Mouse (Mus musculus): ENCODE data around the gene Megf9. TPM values are rescaled to one million over a fixed set of nuclear protein-coding genes. Genes with fewer than 3 reads are reported as not detected.

Megf9 gene
- polyA plus RNA-seq, 1 experiment from 2014 or later, result 7.1 TPM

- Histone ChIP-seq H3K4me1 (replicated peaks; ENCODE audit: control insufficient read depth, insufficient read depth, low read length) (no peaks in the 10 kb centered on the region), H3K36me3 (ENCODE audit: control insufficient read depth, insufficient read depth, low read length) (no peaks in the 10 kb centered on the region), H3K9me3 (ENCODE audit: control insufficient read depth, low read length) (no peaks in the 10 kb centered on the region), H3K4me2 (ENCODE audit: low read depth, low read length) (no peak overlapping the region), H3K27me3 (ENCODE audit: control insufficient read depth, insufficient read depth, low read depth, low read length) (no peaks in the 10 kb centered on the region), H3K9ac (ENCODE audit: low read length) (no peak overlapping the region), H3K4me3 (ENCODE audit: low read length) (no peak overlapping the region), H3K27ac (ENCODE audit: low read length) (no peak overlapping the region)
- 68% methylated on average over 2 of the region's 2 CpGs for WGBS
- ATAC-seq (ENCODE audit: low read depth), result no peak
Measured at GRCm38 (mm10) chr4:70471398-70471797, 63.4 kb downstream of the Megf9 start.

GRCm38 (mm10) chr4:70465921-70466689 is 68.7 kb downstream of the Megf9 start:
- ATAC-seq (ENCODE audit: low read depth), result peak; percentile 51; the same call in 1 of the 2 replicates
- Histone ChIP-seq H3K4me2 (ENCODE audit: low read depth, low read length) (no peak overlapping the region), H3K9ac (ENCODE audit: low read length) (no peak overlapping the region), H3K27ac (ENCODE audit: low read length) (no peak overlapping the region), H3K36me3 (ENCODE audit: control insufficient read depth, insufficient read depth, low read length) (no peaks in the 10 kb centered on the region), H3K4me3 (ENCODE audit: low read length) (no peak overlapping the region), H3K9me3 (ENCODE audit: control insufficient read depth, low read length) (no peaks in the 10 kb centered on the region), H3K27me3 (ENCODE audit: control insufficient read depth, insufficient read depth, low read depth, low read length) (no peaks in the 10 kb centered on the region), H3K4me1 (replicated peaks; ENCODE audit: control insufficient read depth, insufficient read depth, low read length) (no peaks in the 10 kb centered on the region)
- 61% methylated on average over 1 of the region's 1 CpGs for WGBS

- 83% methylated on average over 2 of the region's 2 CpGs for WGBS
- no peaks in the 10 kb centered on the region for H3K36me3 ChIP-seq (ENCODE audit: control insufficient read depth, insufficient read depth, low read length)
- ATAC-seq (ENCODE audit: low read depth), result no peak
Measured at GRCm38 (mm10) chr4:70463302-70463701, 71.5 kb downstream of the Megf9 start.

GRCm38 (mm10) chr4:70461416-70461815 is 73.4 kb downstream of the Megf9 start:
- Histone ChIP-seq H3K9ac (ENCODE audit: low read length) (no peak overlapping the region), H3K4me2 (ENCODE audit: low read depth, low read length) (no peak overlapping the region), H3K27me3 (ENCODE audit: control insufficient read depth, insufficient read depth, low read depth, low read length) (no peaks in the 10 kb centered on the region), H3K4me1 (replicated peaks; ENCODE audit: control insufficient read depth, insufficient read depth, low read length) (no peaks in the 10 kb centered on the region), H3K9me3 (ENCODE audit: control insufficient read depth, low read length) (no peaks in the 10 kb centered on the region), H3K4me3 (ENCODE audit: low read length) (no peak overlapping the region), H3K27ac (ENCODE audit: low read length) (no peak overlapping the region), H3K36me3 (ENCODE audit: control insufficient read depth, insufficient read depth, low read length) (no peaks in the 10 kb centered on the region)
- no peak for ATAC-seq (ENCODE audit: low read depth)

More at GRCm38 (mm10) chr4:70463302-70463701, 71.5 kb downstream of the Megf9 start:
- no peak overlapping the region for H3K9ac ChIP-seq (ENCODE audit: low read length)
- no peaks in the 10 kb centered on the region for H3K4me1 ChIP-seq (replicated peaks; ENCODE audit: control insufficient read depth, insufficient read depth, low read length)
- no peak overlapping the region for H3K4me2 ChIP-seq (ENCODE audit: low read depth, low read length)
- H3K9me3 ChIP-seq (ENCODE audit: control insufficient read depth, low read length), result no peaks in the 10 kb centered on the region
- H3K27me3 ChIP-seq (ENCODE audit: control insufficient read depth, insufficient read depth, low read depth, low read length), result no peaks in the 10 kb centered on the region
- no peak overlapping the region for H3K4me3 ChIP-seq (ENCODE audit: low read length)
- H3K27ac ChIP-seq (ENCODE audit: low read length), result no peak overlapping the region

GRCm38 (mm10) chr4:70452161-70452560 is 82.6 kb downstream of the Megf9 start:
- H3K36me3 ChIP-seq (ENCODE audit: control insufficient read depth, insufficient read depth, low read length), result no peaks in the 10 kb centered on the region
- H3K4me2 ChIP-seq (ENCODE audit: low read depth, low read length), result no peak overlapping the region
- WGBS, result 62% methylated on average over 3 of the region's 3 CpGs
- no peaks in the 10 kb centered on the region for H3K9me3 ChIP-seq (ENCODE audit: control insufficient read depth, low read length)
- H3K27ac ChIP-seq (ENCODE audit: low read length), result no peak overlapping the region
- 0 out of 2 replicates have a peak, but pooled peaks have one; percentile 41 for ATAC-seq (ENCODE audit: low read depth)
- H3K4me3 ChIP-seq (ENCODE audit: low read length), result no peak overlapping the region
- H3K4me1 ChIP-seq (replicated peaks; ENCODE audit: control insufficient read depth, insufficient read depth, low read length), result no peaks in the 10 kb centered on the region
- no peak overlapping the region for H3K9ac ChIP-seq (ENCODE audit: low read length)
- no peaks in the 10 kb centered on the region for H3K27me3 ChIP-seq (ENCODE audit: control insufficient read depth, insufficient read depth, low read depth, low read length)

GRCm38 (mm10) chr4:70451750-70452149 is 83.0 kb downstream of the Megf9 start:
- Histone ChIP-seq H3K9ac (ENCODE audit: low read length) (no peak overlapping the region), H3K4me3 (ENCODE audit: low read length) (no peak overlapping the region), H3K27me3 (ENCODE audit: control insufficient read depth, insufficient read depth, low read depth, low read length) (no peaks in the 10 kb centered on the region), H3K36me3 (ENCODE audit: control insufficient read depth, insufficient read depth, low read length) (no peaks in the 10 kb centered on the region), H3K4me1 (replicated peaks; ENCODE audit: control insufficient read depth, insufficient read depth, low read length) (no peaks in the 10 kb centered on the region), H3K9me3 (ENCODE audit: control insufficient read depth, low read length) (no peaks in the 10 kb centered on the region), H3K4me2 (ENCODE audit: low read depth, low read length) (no peak overlapping the region), H3K27ac (ENCODE audit: low read length) (no peak overlapping the region)
- ATAC-seq (ENCODE audit: low read depth), result no peak
- WGBS, result 0% methylated on average over 2 of the region's 2 CpGs

- no peak overlapping the region for H3K4me2 ChIP-seq (ENCODE audit: low read depth, low read length)
- 85% methylated on average over 1 of the region's 1 CpGs for WGBS
- no peak for ATAC-seq (ENCODE audit: low read depth)
- no peaks in the 10 kb centered on the region for H3K27me3 ChIP-seq (ENCODE audit: control insufficient read depth, insufficient read depth, low read depth, low read length)
- H3K4me3 ChIP-seq (ENCODE audit: low read length), result no peak overlapping the region
- no peak overlapping the region for H3K27ac ChIP-seq (ENCODE audit: low read length)
- H3K9ac ChIP-seq (ENCODE audit: low read length), result no peak overlapping the region
- H3K4me1 ChIP-seq (replicated peaks; ENCODE audit: control insufficient read depth, insufficient read depth, low read length), result no peaks in the 10 kb centered on the region
- H3K9me3 ChIP-seq (ENCODE audit: control insufficient read depth, low read length), result no peaks in the 10 kb centered on the region
- no peaks in the 10 kb centered on the region for H3K36me3 ChIP-seq (ENCODE audit: control insufficient read depth, insufficient read depth, low read length)
Measured at GRCm38 (mm10) chr4:70449668-70450067, 85.1 kb downstream of the Megf9 start.

- no peak overlapping the region for H3K9ac ChIP-seq (ENCODE audit: low read length)
- no peaks in the 10 kb centered on the region for H3K36me3 ChIP-seq (ENCODE audit: control insufficient read depth, insufficient read depth, low read length)
- no peak overlapping the region for H3K27ac ChIP-seq (ENCODE audit: low read length)
- H3K27me3 ChIP-seq (ENCODE audit: control insufficient read depth, insufficient read depth, low read depth, low read length), result no peaks in the 10 kb centered on the region
- ATAC-seq (ENCODE audit: low read depth), result no peak
- H3K4me1 ChIP-seq (replicated peaks; ENCODE audit: control insufficient read depth, insufficient read depth, low read length), result no peaks in the 10 kb centered on the region
- WGBS, result 91% methylated on average over 3 of the region's 3 CpGs
- H3K4me3 ChIP-seq (ENCODE audit: low read length), result no peak overlapping the region
- no peak overlapping the region for H3K4me2 ChIP-seq (ENCODE audit: low read depth, low read length)
- H3K9me3 ChIP-seq (ENCODE audit: control insufficient read depth, low read length), result no peaks in the 10 kb centered on the region
Measured at GRCm38 (mm10) chr4:70446774-70447173, 88.0 kb downstream of the Megf9 start.

- no peaks in the 10 kb centered on the region for H3K27me3 ChIP-seq (ENCODE audit: control insufficient read depth, insufficient read depth, low read depth, low read length)
- WGBS, result 66% methylated on average over 2 of the region's 2 CpGs
Measured at GRCm38 (mm10) chr4:70420202-70420601, 114.6 kb downstream of the Megf9 start.

More at GRCm38 (mm10) chr4:70420202-70420601, 114.6 kb downstream of the Megf9 start:
- Histone ChIP-seq H3K4me1 (replicated peaks; ENCODE audit: control insufficient read depth, insufficient read depth, low read length) (no peaks in the 10 kb centered on the region), H3K9ac (ENCODE audit: low read length) (no peak overlapping the region), H3K9me3 (ENCODE audit: control insufficient read depth, low read length) (no peaks in the 10 kb centered on the region), H3K27ac (ENCODE audit: low read length) (no peak overlapping the region), H3K4me3 (ENCODE audit: low read length) (no peak overlapping the region), H3K36me3 (ENCODE audit: control insufficient read depth, insufficient read depth, low read length) (no peaks in the 10 kb centered on the region), H3K4me2 (ENCODE audit: low read depth, low read length) (no peak overlapping the region)
- ATAC-seq (ENCODE audit: low read depth), result no peak
